Mouse (Mus musculus) C2C12 (cell line): ENCODE measurements at regions not wholly inside any gene's neighbourhood (a gene's known extent, or its start where the extent isn't known, plus 50 kb on each side); places are given as distances from the start of the nearest gene placed in this dataset.

Experiments
- CEBPB ChIP-seq: IDR thresholded peaks from one replicate; pipeline ENCODE4 v1.6.1; 2011; ENCODE audit warnings: low read depth, mild to moderate bottlenecking, control low read depth, moderate library complexity
- CTCF ChIP-seq: IDR thresholded peaks from one replicate; pipeline ENCODE4 v1.5.1; 2011; ENCODE audit not compliant: control insufficient read depth, insufficient read depth, insufficient read length
- MAX ChIP-seq: IDR thresholded peaks from one replicate; pipeline ENCODE4 v1.6.1; 2011; ENCODE audit warnings: mild to moderate bottlenecking, control low read depth
- MYOG ChIP-seq: IDR thresholded peaks from one replicate; pipeline ENCODE4 v1.6.1; 2011; ENCODE audit not compliant: control insufficient read depth, insufficient read length; ENCODE audit errors: extremely low read depth
- USF1 ChIP-seq: IDR thresholded peaks from one replicate; pipeline ENCODE4 v1.6.1; 2011; ENCODE audit warnings: low read depth, mild to moderate bottlenecking, control low read depth, moderate library complexity

DNA sequence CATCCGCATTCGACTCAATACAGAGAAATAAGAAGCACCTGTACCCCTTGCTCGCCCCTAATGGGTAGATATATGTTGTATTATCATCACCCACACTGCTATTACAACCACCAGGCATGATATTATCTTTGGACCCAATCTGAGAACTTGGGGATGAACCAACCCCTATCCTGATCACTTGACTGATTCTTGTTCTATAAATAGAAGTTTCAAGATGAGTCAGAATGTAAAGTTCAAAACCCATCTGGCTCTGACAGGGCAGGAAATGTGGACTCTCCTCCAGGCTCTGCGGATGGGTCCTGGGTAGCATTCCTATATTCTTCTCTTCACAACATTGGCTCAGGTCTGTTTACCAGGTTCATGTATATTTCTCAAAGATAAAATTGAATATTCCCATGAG is 61.9 kb upstream of the Pard3b start:
- TF ChIP-seq CTCF: no peak
- no peak for TF ChIP-seq MAX
- TF ChIP-seq MYOG: no peak
- TF ChIP-seq USF1: no peak
- no peak for TF ChIP-seq CEBPB
